Comparison of ENCODE assay signal across 8 mouse cellular contexts in genomic region chr7:80132541-80132940, GRCm38 (mm10). TPM values are rescaled to one million over a fixed set of nuclear protein-coding genes. Genes with fewer than 3 reads are reported as not detected.
A peak's percentile ranks its signal among the peaks of the same experiment; 100 is the strongest.
DNase-seq lines count a peak whose midpoint lies in the region; ATAC-seq lines count a peak whose summit lies in the region.

No protein-coding gene starts in this region.

- 41% methylated on average over 9 of the region's 9 CpGs for WGBS in liver, embryonic 11.5 days

- no peak for ATAC-seq in liver, embryonic 11.5 days (replicated peaks; ENCODE audit: low FRiP score)

- DNase-seq in cerebellum, postnatal 14 days, result peak; percentile 57 to 69
- no peak for DNase-seq in cerebellum, adult 8-10 months
- peak; percentile 78 for DNase-seq in liver
- no peak for DNase-seq in liver, embryonic 11.5 days (ENCODE audit: low spot score)
- peak; percentile 77 for DNase-seq in adrenal gland, postnatal 14 days
- DNase-seq in gastrocnemius, postnatal 36 days, result peak; percentile 41 to 51
- peak; percentile 75 for DNase-seq in lung, postnatal 36 days
- DNase-seq in testis, postnatal 14 days (ENCODE audit: low spot score), result peak; percentile 43

- intact Hi-C loops in gastrocnemius, postnatal 36 days (cut with DNase I), result no loop called here

- peaks cover 7% of the 10 kb centered on the region for H3K4me1 ChIP-seq in liver, embryonic 11.5 days (replicated peaks; ENCODE audit: control insufficient read depth, insufficient read depth, low read length)

- no peaks in the 10 kb centered on the region for H3K36me3 ChIP-seq in liver, embryonic 11.5 days (ENCODE audit: control insufficient read depth, insufficient read depth, low read length)

- H3K27ac ChIP-seq in liver, embryonic 11.5 days (ENCODE audit: low read depth, low read length), result no peak overlapping the region

- no peak overlapping the region for H3K9ac ChIP-seq in liver, embryonic 11.5 days (ENCODE audit: low read depth, low read length)

- H3K9me3 ChIP-seq in liver, embryonic 11.5 days (ENCODE audit: control insufficient read depth, low read length), result peaks cover 6% of the 10 kb centered on the region; the same call in 1 of the 2 replicates

- no peak overlapping the region for H3K4me3 ChIP-seq in liver, embryonic 11.5 days (ENCODE audit: low read depth, low read length)

- H3K4me2 ChIP-seq in liver, embryonic 11.5 days, result no peak overlapping the region

- H3K27me3 ChIP-seq in liver, embryonic 11.5 days (replicated peaks; ENCODE audit: control insufficient read depth, insufficient read depth, low read length), result no peaks in the 10 kb centered on the region

RNA-seq across cellular contexts. Expression of gene Idh2, which starts 17.3 kb away (rescaled TPM):
- 259 and 268 TPM in 2 replicates for polyA plus RNA-seq in liver, embryonic 11.5 days (2014; fragmentation: Nextera tagmentation; extraction: Ambion mirVana)
- total RNA-seq in adrenal gland, postnatal 14 days (2021), result 353 and 359 TPM in 2 replicates
- 100 to 1,000 TPM; 186 to 375 TPM for total RNA-seq in gastrocnemius, postnatal 36 days (2021)

RNA-seq across cellular contexts. Expression of gene Sema4b, which starts 54.1 kb away (rescaled TPM):
- 11.7 and 12.9 TPM in 2 replicates for polyA plus RNA-seq in liver, embryonic 11.5 days (2014; fragmentation: Nextera tagmentation; extraction: Ambion mirVana)
- total RNA-seq in adrenal gland, postnatal 14 days (2021), result 46.9 and 57.0 TPM in 2 replicates
- total RNA-seq in gastrocnemius, postnatal 36 days (2021), result 1 to 10 TPM; 1.6 TPM

Comparison
In these comparisons a context has a peak if more than half of its experiments do, and no peak if none do; other contexts are left out.
1. DNase-seq: peak in cerebellum, postnatal 14 days (2 of 2), liver (single experiment), adrenal gland, postnatal 14 days (single experiment), gastrocnemius, postnatal 36 days (2 of 2), lung, postnatal 36 days (single experiment) and testis, postnatal 14 days (single experiment); none in cerebellum, adult 8-10 months (single experiment) and liver, embryonic 11.5 days (single experiment).
2. RNA of gene Sema4b, which starts 54.1 kb away (total RNA-seq): 46.9 to 57.0 TPM in adrenal gland, postnatal 14 days; 1.6 TPM in gastrocnemius, postnatal 36 days; every median in the first group is over 10 times any median in the second.